Mouse (Mus musculus): ENCODE data around the gene Hcn2. TPM values are rescaled to one million over a fixed set of nuclear protein-coding genes. Genes with fewer than 3 reads are reported as not detected.

The Hcn2 gene
- polyA plus RNA-seq, 1 experiment from 2014 or later, result 0.22 TPM

Other genes with a start within 250 kb of the Hcn2 start
- gene Vmn2r83, start 247.9 kb upstream of the Hcn2 start, polyA plus RNA-seq (2014; fragmentation: Nextera tagmentation; extraction: Ambion mirVana), result not detected in 2 replicates
- 10.5 and 13.4 TPM in 2 replicates for gene Plpp2, start 182.8 kb upstream of the Hcn2 start, polyA plus RNA-seq (2014; fragmentation: Nextera tagmentation; extraction: Ambion mirVana)
- gene Mier2, start 161.4 kb upstream of the Hcn2 start, polyA plus RNA-seq (2014; fragmentation: Nextera tagmentation; extraction: Ambion mirVana), result 33.0 and 41.8 TPM in 2 replicates
- gene Theg, start 129.3 kb upstream of the Hcn2 start, polyA plus RNA-seq (2014; fragmentation: Nextera tagmentation; extraction: Ambion mirVana), result not detected in 2 replicates
- 0.10 and 0.12 TPM in 2 replicates for gene C2cd4c, start 102.6 kb upstream of the Hcn2 start, polyA plus RNA-seq (2014; fragmentation: Nextera tagmentation; extraction: Ambion mirVana)
- 11.4 and 13.0 TPM in 2 replicates for gene Shc2, start 78.7 kb upstream of the Hcn2 start, polyA plus RNA-seq (2014; fragmentation: Nextera tagmentation; extraction: Ambion mirVana)
- gene Odf3l2, start 70.9 kb upstream of the Hcn2 start, polyA plus RNA-seq (2014; fragmentation: Nextera tagmentation; extraction: Ambion mirVana), result not detected in 2 replicates
- gene Madcam1, start 52.1 kb upstream of the Hcn2 start, polyA plus RNA-seq (2014; fragmentation: Nextera tagmentation; extraction: Ambion mirVana), result 1.2 and 1.4 TPM in 2 replicates
- gene Tpgs1, start 47.3 kb upstream of the Hcn2 start, polyA plus RNA-seq (2014; fragmentation: Nextera tagmentation; extraction: Ambion mirVana), result 65.5 and 69.6 TPM in 2 replicates
- gene Cdc34, start 34.4 kb upstream of the Hcn2 start, polyA plus RNA-seq (2014; fragmentation: Nextera tagmentation; extraction: Ambion mirVana), result 149 and 178 TPM in 2 replicates
- 0.27 and 0.58 TPM in 2 replicates for gene Gzmm, start 27.6 kb upstream of the Hcn2 start, polyA plus RNA-seq (2014; fragmentation: Nextera tagmentation; extraction: Ambion mirVana)
- gene Bsg, start 12.1 kb upstream of the Hcn2 start, polyA plus RNA-seq (2014; fragmentation: Nextera tagmentation; extraction: Ambion mirVana), result 576 and 580 TPM in 2 replicates
- gene Polrmt, start 29.9 kb downstream of the Hcn2 start, polyA plus RNA-seq (2014; fragmentation: Nextera tagmentation; extraction: Ambion mirVana), result 28.5 and 31.2 TPM in 2 replicates
- gene Fgf22, start 38.4 kb downstream of the Hcn2 start, polyA plus RNA-seq (2014; fragmentation: Nextera tagmentation; extraction: Ambion mirVana), result 0.08 and 0.32 TPM in 2 replicates
- 69.9 and 81.9 TPM in 2 replicates for gene Rnf126, start 50.3 kb downstream of the Hcn2 start, polyA plus RNA-seq (2014; fragmentation: Nextera tagmentation; extraction: Ambion mirVana)
- 0.60 and 1.2 TPM in 2 replicates for gene Fstl3, start 60.6 kb downstream of the Hcn2 start, polyA plus RNA-seq (2014; fragmentation: Nextera tagmentation; extraction: Ambion mirVana)
- gene Prss57, start 74.3 kb downstream of the Hcn2 start, polyA plus RNA-seq (2014; fragmentation: Nextera tagmentation; extraction: Ambion mirVana), result 0.10 and 0.40 TPM in 2 replicates
- gene Palm, start 76.9 kb downstream of the Hcn2 start, polyA plus RNA-seq (2014; fragmentation: Nextera tagmentation; extraction: Ambion mirVana), result 109 and 129 TPM in 2 replicates
- gene Misp, start 104.4 kb downstream of the Hcn2 start, polyA plus RNA-seq (2014; fragmentation: Nextera tagmentation; extraction: Ambion mirVana), result 0.41 TPM in 1 of 2 replicates, not detected in the other
- gene Ptbp1, start 137.8 kb downstream of the Hcn2 start, polyA plus RNA-seq (2014; fragmentation: Nextera tagmentation; extraction: Ambion mirVana), result 147 and 176 TPM in 2 replicates
- 11.9 and 12.1 TPM in 2 replicates for gene Prtn3, start 157.8 kb downstream of the Hcn2 start, polyA plus RNA-seq (2014; fragmentation: Nextera tagmentation; extraction: Ambion mirVana)
- 112 and 117 TPM in 2 replicates for gene Plppr3, start 158.0 kb downstream of the Hcn2 start, polyA plus RNA-seq (2014; fragmentation: Nextera tagmentation; extraction: Ambion mirVana)
- 0.18 TPM in 1 of 2 replicates, not detected in the other for gene Elane, start 169.6 kb downstream of the Hcn2 start, polyA plus RNA-seq (2014; fragmentation: Nextera tagmentation; extraction: Ambion mirVana)
- not detected in 2 replicates for gene Cfd, start 174.2 kb downstream of the Hcn2 start, polyA plus RNA-seq (2014; fragmentation: Nextera tagmentation; extraction: Ambion mirVana)
- 39.7 and 45.7 TPM in 2 replicates for gene Med16, start 192.3 kb downstream of the Hcn2 start, polyA plus RNA-seq (2014; fragmentation: Nextera tagmentation; extraction: Ambion mirVana)
- gene Gm26602, start 194.2 kb downstream of the Hcn2 start, polyA plus RNA-seq (2014; fragmentation: Nextera tagmentation; extraction: Ambion mirVana), result 20.6 and 25.6 TPM in 2 replicates
- 0.34 and 0.61 TPM in 2 replicates for gene Kiss1r, start 200.3 kb downstream of the Hcn2 start, polyA plus RNA-seq (2014; fragmentation: Nextera tagmentation; extraction: Ambion mirVana)
- 127 and 135 TPM in 2 replicates for gene R3hdm4, start 204.6 kb downstream of the Hcn2 start, polyA plus RNA-seq (2014; fragmentation: Nextera tagmentation; extraction: Ambion mirVana)
- 4.2 and 6.2 TPM in 2 replicates for gene Arid3a, start 210.4 kb downstream of the Hcn2 start, polyA plus RNA-seq (2014; fragmentation: Nextera tagmentation; extraction: Ambion mirVana)
- gene Wdr18, start 243.5 kb downstream of the Hcn2 start, polyA plus RNA-seq (2014; fragmentation: Nextera tagmentation; extraction: Ambion mirVana), result 92.7 and 98.4 TPM in 2 replicates

All from midbrain, embryonic 11.5 days (tissue).